21 mouse cellular contexts compared by ENCODE assay signal in the genomic region with DNA sequence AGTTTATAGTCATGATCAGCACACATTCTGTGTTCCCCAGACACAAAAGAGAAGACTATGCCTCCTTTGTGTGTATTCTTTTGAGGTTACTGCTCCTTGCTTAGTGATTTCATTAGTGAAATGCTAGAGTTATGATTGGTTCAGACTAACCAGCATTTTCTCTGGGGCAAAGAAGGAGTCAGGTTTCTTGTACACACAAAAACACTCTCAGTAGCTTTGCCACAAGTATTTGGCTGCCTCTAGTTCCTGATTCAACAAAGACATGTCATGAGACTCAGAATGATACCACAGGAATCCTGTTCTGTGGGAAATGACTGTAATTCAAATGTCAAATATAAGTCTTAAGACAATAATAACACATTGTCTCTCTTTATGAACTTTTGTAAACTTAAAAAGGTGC.
"Had no signal": no experiment of that assay in that cellular context is flagged by ENCODE, and none has a peak within 500 bp of the region (broad histone marks: within the 10 kb centered on the region; RNA-seq: fewer than 3 reads in every experiment).

No protein-coding gene starts in this region.

- ATAC-seq: liver, postnatal 0 days; lung, postnatal 0 days had no signal

- H3K9ac ChIP-seq: limb, embryonic 12.5 days; limb, embryonic 15.5 days; liver, embryonic 14.5 days; liver, postnatal 0 days; lung, embryonic 14.5 days; neural tube, embryonic 12.5 days; neural tube, embryonic 15.5 days had no signal

- H3K4me3 ChIP-seq: limb, embryonic 12.5 days; limb, embryonic 15.5 days; neural tube, embryonic 12.5 days; neural tube, embryonic 15.5 days had no signal

- H3K27ac ChIP-seq: limb, embryonic 12.5 days; limb, embryonic 15.5 days; liver, embryonic 14.5 days; neural tube, embryonic 12.5 days; neural tube, embryonic 15.5 days; stomach, postnatal 0 days had no signal

- H3K4me2 ChIP-seq: limb, embryonic 12.5 days; limb, embryonic 15.5 days; liver, embryonic 11.5 days; lung, embryonic 14.5 days; midbrain, embryonic 11.5 days; neural tube, embryonic 12.5 days; neural tube, embryonic 15.5 days had no signal

- H3K27me3 ChIP-seq: limb, embryonic 12.5 days; limb, embryonic 15.5 days; neural tube, embryonic 12.5 days; neural tube, embryonic 15.5 days had no signal

- H3K4me1 ChIP-seq: limb, embryonic 12.5 days; limb, embryonic 15.5 days; neural tube, embryonic 12.5 days; neural tube, embryonic 15.5 days had no signal

- DNase-seq: kidney, adult 2 months; kidney, postnatal 14 days; kidney, postnatal 4 days; left cerebral cortex, postnatal 4 days; liver, postnatal 0 days; lung, embryonic 14.5 days; lung, postnatal 4 days; midbrain, embryonic 14.5 days; right cerebral cortex, adult 18-20 months; right cerebral cortex, postnatal 14 days; right cerebral cortex, postnatal 4 days; thymus, postnatal 25 days had no signal

- H3K9me3 ChIP-seq: limb, embryonic 12.5 days; limb, embryonic 15.5 days; neural tube, embryonic 12.5 days; neural tube, embryonic 15.5 days had no signal

- H3K36me3 ChIP-seq: limb, embryonic 12.5 days; limb, embryonic 15.5 days; neural tube, embryonic 12.5 days; neural tube, embryonic 15.5 days had no signal
